Comparison of ENCODE assay signal across 10 mouse cellular contexts in the genomic region with DNA sequence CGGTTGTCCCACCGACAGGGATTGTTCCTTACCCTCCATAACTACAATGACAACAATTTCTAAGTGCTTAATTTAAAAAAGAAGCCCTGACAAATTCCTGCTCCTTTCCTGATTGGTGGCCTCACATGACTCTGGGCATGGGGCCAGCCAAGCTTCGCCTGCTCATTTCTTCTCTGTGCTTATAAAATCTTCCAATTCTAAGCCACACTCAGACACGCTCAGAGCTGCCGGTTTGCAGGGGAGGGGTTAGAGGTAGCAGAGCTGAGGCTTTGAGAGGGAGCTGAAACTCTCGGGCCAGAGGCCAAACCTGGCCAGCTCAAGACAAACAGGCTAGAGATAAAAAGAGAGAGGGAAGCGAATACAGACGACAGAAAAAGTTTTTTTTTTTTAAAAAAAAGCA.
DNase-seq lines count a peak whose midpoint lies in the region; ATAC-seq and TF ChIP-seq lines count a peak whose summit lies in the region.
"Had no signal": no experiment of that assay in that cellular context is flagged by ENCODE, and none has a peak within 500 bp of the region (broad histone marks: within the 10 kb centered on the region; RNA-seq: fewer than 3 reads in every experiment).

No protein-coding gene starts in this region.

- H3K27me3 ChIP-seq in stomach, embryonic 14.5 days (ENCODE audit: control insufficient read depth, insufficient read depth, low read length): no peaks in the 10 kb centered on the region

- H3K4me1 ChIP-seq in stomach, embryonic 14.5 days (ENCODE audit: control insufficient read depth, insufficient read depth, low read length): no peaks in the 10 kb centered on the region

- peak; percentile 61 for DNase-seq in gastrocnemius, postnatal 10 days
- DNase-seq in gastrocnemius, postnatal 25 days: no peak
- peak; percentile 51 for DNase-seq in right cerebral cortex, postnatal 4 days
- DNase-seq in right cerebral cortex, adult 2 months (ENCODE audit: low spot score in 2 of 2): no peak
- DNase-seq in heart, postnatal 4 days: peak; percentile 68
- DNase-seq in spleen, postnatal 36 days (ENCODE audit: low spot score in 2 of 2): no peak
- DNase-seq in layer of hippocampus, adult 2 months (ENCODE audit: low spot score in 2 of 2): no peak

- H3K9me3 ChIP-seq in stomach, embryonic 14.5 days (ENCODE audit: control insufficient read depth, low read depth, low read length): no peaks in the 10 kb centered on the region

- peak; percentile 67; the same call in 1 of the 2 replicates for ATAC-seq in stomach, embryonic 14.5 days (ENCODE audit: insufficient number of reproducible peaks, insufficient read depth, low FRiP score, low read depth)
- ATAC-seq: hindbrain, embryonic 16.5 days had no signal

- H3K27ac ChIP-seq in stomach, embryonic 14.5 days (ENCODE audit: low read length): no peak overlapping the region
- no peak overlapping the region for H3K27ac ChIP-seq in layer of hippocampus, adult 2 months
- H3K27ac ChIP-seq: liver, embryonic 14.5 days had no signal

- no peak for TF ChIP-seq CTCF in layer of hippocampus, adult 2 months (conservative IDR thresholded peaks at IDR 0.05)

- H3K9ac ChIP-seq in stomach, embryonic 14.5 days (replicated peaks; ENCODE audit: low read depth, low read length): no peak overlapping the region
- H3K9ac ChIP-seq: liver, embryonic 14.5 days had no signal

- no peak overlapping the region for H3K4me3 ChIP-seq in stomach, embryonic 14.5 days (ENCODE audit: low read depth, low read length)
- no peak overlapping the region for H3K4me3 ChIP-seq in layer of hippocampus, adult 2 months

- no peak overlapping the region for H3K4me2 ChIP-seq in stomach, embryonic 14.5 days (replicated peaks; ENCODE audit: low read depth, low read length)

- 31% methylated on average over 8 of the region's 8 CpGs for WGBS in stomach, embryonic 14.5 days

- no peaks in the 10 kb centered on the region for H3K36me3 ChIP-seq in stomach, embryonic 14.5 days (ENCODE audit: control insufficient read depth, insufficient read depth, low read length)

Comparison
In these comparisons a context has a peak if more than half of its experiments do, and no peak if none do; other contexts are left out.
1. DNase-seq: peak in gastrocnemius, postnatal 10 days (single experiment), right cerebral cortex, postnatal 4 days (single experiment) and heart, postnatal 4 days (single experiment); none in gastrocnemius, postnatal 25 days (single experiment), right cerebral cortex, adult 2 months (0 of 2), spleen, postnatal 36 days (0 of 2) and layer of hippocampus, adult 2 months (0 of 2).